11 mouse cellular contexts compared by ENCODE assay signal in genomic region chr2:162973637-162974036, GRCm38 (mm10). TPM values are rescaled to one million over a fixed set of nuclear protein-coding genes. Genes with fewer than 3 reads are reported as not detected.
DNase-seq lines count a peak whose midpoint lies in the region; ATAC-seq lines count a peak whose summit lies in the region.
"Had no signal": no experiment of that assay in that cellular context is flagged by ENCODE, and none has a peak within 500 bp of the region (broad histone marks: within the 10 kb centered on the region; RNA-seq: fewer than 3 reads in every experiment).

No protein-coding gene starts in this region.

- ATAC-seq in kidney, embryonic 15.5 days (replicated peaks; ENCODE audit: low FRiP score), result no peak
- ATAC-seq in midbrain, embryonic 12.5 days (ENCODE audit: low FRiP score, low read depth), result 0 out of 2 replicates have a peak, but pooled peaks have one; percentile 41

- peak overlapping the region; percentile 3; the same call in 1 of the 2 replicates for H3K4me2 ChIP-seq in kidney, embryonic 15.5 days
- H3K4me2 ChIP-seq in midbrain, embryonic 12.5 days (replicated peaks), result no peak overlapping the region

- H3K36me3 ChIP-seq in kidney, embryonic 15.5 days, result no peaks in the 10 kb centered on the region
- no peaks in the 10 kb centered on the region for H3K36me3 ChIP-seq in midbrain, embryonic 12.5 days

- 18% methylated on average over 11 of the region's 11 CpGs for WGBS in kidney, embryonic 15.5 days
- 44% methylated on average over 11 of the region's 11 CpGs for WGBS in midbrain, embryonic 12.5 days

- H3K27ac ChIP-seq in kidney, embryonic 15.5 days, result no peak overlapping the region
- 0 out of 2 replicates have a peak overlapping the region, but pooled peaks have one; percentile 30 for H3K27ac ChIP-seq in midbrain, embryonic 12.5 days (replicated peaks)

- H3K4me3 ChIP-seq in kidney, embryonic 15.5 days (replicated peaks), result no peak overlapping the region
- no peak overlapping the region for H3K4me3 ChIP-seq in midbrain, embryonic 12.5 days

- no peaks in the 10 kb centered on the region for H3K27me3 ChIP-seq in kidney, embryonic 15.5 days
- H3K27me3 ChIP-seq in midbrain, embryonic 12.5 days, result no peaks in the 10 kb centered on the region

- H3K9ac ChIP-seq in kidney, embryonic 15.5 days, result no peak overlapping the region
- H3K9ac ChIP-seq in midbrain, embryonic 12.5 days (replicated peaks), result no peak overlapping the region

- no peaks in the 10 kb centered on the region for H3K9me3 ChIP-seq in kidney, embryonic 15.5 days (replicated peaks)
- no peaks in the 10 kb centered on the region for H3K9me3 ChIP-seq in midbrain, embryonic 12.5 days

- peaks cover 17% of the 10 kb centered on the region for H3K4me1 ChIP-seq in kidney, embryonic 15.5 days
- H3K4me1 ChIP-seq in midbrain, embryonic 12.5 days, result peaks cover 16% of the 10 kb centered on the region

- DNase-seq in kidney, postnatal 14 days, result no peak
- DNase-seq in NIH3T3 (ENCODE audit: low read depth), result peak; percentile 87
- DNase-seq in embryo, embryonic 9.5 days (ENCODE audit: extremely low spot score), result peak; percentile 42
- no peak for DNase-seq in spleen, postnatal 10 days (ENCODE audit: low spot score in 2 of 2)
- DNase-seq in c-Kit-positive CD71-positive TER-119-positive erythroid progenitor cells, embryonic 14.5 days (ENCODE audit: low spot score), result no peak
- DNase-seq in cerebellum, adult 18-20 months, result no peak
- DNase-seq: cerebellum, adult 9-11 months; lung, adult 2 months; thymus, adult 2 months had no signal

RNA-seq across cellular contexts. Expression of gene Sgk2, which starts 13.5 kb away (rescaled TPM):
- polyA plus RNA-seq in kidney, embryonic 15.5 days (2015; fragmentation: Nextera tagmentation; extraction: Ambion mirVana), result 5.9 and 7.3 TPM in 2 replicates
- 0.08 TPM in 1 of 2 replicates, not detected in the other for polyA plus RNA-seq in midbrain, embryonic 12.5 days (2016; fragmentation: Nextera tagmentation; extraction: Ambion mirVana)

RNA-seq across cellular contexts. Expression of gene L3mbtl1, which starts 30.4 kb away (rescaled TPM):
- polyA plus RNA-seq in kidney, embryonic 15.5 days (2015; fragmentation: Nextera tagmentation; extraction: Ambion mirVana), result 0.13 and 0.48 TPM in 2 replicates
- 0.26 and 0.31 TPM in 2 replicates for polyA plus RNA-seq in midbrain, embryonic 12.5 days (2016; fragmentation: Nextera tagmentation; extraction: Ambion mirVana)

RNA-seq across cellular contexts. Expression of gene Srsf6, which starts 42.3 kb away (rescaled TPM):
- polyA plus RNA-seq in kidney, embryonic 15.5 days (2015; fragmentation: Nextera tagmentation; extraction: Ambion mirVana), result 218 and 221 TPM in 2 replicates
- polyA plus RNA-seq in midbrain, embryonic 12.5 days (2016; fragmentation: Nextera tagmentation; extraction: Ambion mirVana), result 245 and 267 TPM in 2 replicates

RNA-seq across cellular contexts. Expression of gene Ift52, which starts 43.5 kb away (rescaled TPM):
- 51.7 and 54.8 TPM in 2 replicates for polyA plus RNA-seq in kidney, embryonic 15.5 days (2015; fragmentation: Nextera tagmentation; extraction: Ambion mirVana)
- 53.5 and 58.9 TPM in 2 replicates for polyA plus RNA-seq in midbrain, embryonic 12.5 days (2016; fragmentation: Nextera tagmentation; extraction: Ambion mirVana)

Comparison
In these comparisons a context has a peak if more than half of its experiments do, and no peak if none do; other contexts are left out.
1. DNase-seq: peak in NIH3T3 (single experiment) and embryo, embryonic 9.5 days (single experiment); none in kidney, postnatal 14 days (single experiment), spleen, postnatal 10 days (0 of 2), c-Kit-positive CD71-positive TER-119-positive erythroid progenitor cells, embryonic 14.5 days (single experiment) and cerebellum, adult 18-20 months (0 of 2).